Mouse (Mus musculus) ZHBTc4 (cell line): Measurements from ENCODE around the gene Natd1.
A peak's percentile ranks its signal among the peaks of the same experiment; 100 is the strongest.

Experiments
- DNase-seq: peaks from one replicate; pipeline ENCODE4 v3.0.0-alpha.2; 2011; ENCODE audit warnings: low read depth, low spot score

Gene Natd1

GRCm38 (mm10) chr11:60914491-60914890 lies at the start of gene Natd1:
Natd1 (minus strand) TSS chr11:60914750.
- DNase-seq: no peak

DNA sequence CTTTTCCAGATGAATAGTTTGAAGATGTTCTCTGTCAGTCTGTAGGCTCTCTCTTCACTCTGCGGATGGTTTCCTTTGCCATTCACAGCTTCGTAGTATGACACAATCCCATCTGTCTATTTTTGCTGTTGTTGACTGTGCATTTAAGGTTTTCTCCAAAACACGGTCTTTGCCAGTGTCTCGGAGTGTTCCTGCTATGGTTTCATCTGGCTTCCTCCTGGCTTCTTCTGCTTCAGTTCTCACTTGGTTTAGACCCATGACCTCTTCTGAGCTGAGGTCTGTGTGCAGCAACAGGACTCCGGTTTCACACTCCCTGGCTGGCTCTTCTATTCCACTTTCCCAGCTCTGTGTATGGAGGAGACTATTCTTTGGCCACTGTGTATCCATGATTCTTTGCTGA lies 48.2 kb upstream of the Natd1 start:
- DNase-seq: no peak

DNA sequence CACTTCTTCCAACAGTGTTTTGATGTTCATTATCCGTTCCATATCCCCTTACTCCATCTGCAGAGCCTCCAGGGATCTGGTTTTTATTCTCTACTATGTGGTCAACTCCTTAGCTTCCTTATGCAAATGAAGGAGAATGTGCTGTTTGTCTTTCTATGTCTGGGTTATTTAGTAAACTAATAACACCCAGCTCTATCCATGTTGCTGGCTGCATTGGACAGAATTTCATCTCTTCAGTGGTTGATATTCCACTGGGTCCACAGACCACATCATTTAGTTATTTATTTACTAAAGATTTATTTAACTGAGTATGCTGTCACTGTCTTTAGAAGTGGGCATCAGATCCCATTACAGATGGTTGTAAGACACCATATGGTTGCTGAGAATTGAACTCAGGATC lies 46.6 kb upstream of the Natd1 start:
- DNase-seq: no peak

DNA sequence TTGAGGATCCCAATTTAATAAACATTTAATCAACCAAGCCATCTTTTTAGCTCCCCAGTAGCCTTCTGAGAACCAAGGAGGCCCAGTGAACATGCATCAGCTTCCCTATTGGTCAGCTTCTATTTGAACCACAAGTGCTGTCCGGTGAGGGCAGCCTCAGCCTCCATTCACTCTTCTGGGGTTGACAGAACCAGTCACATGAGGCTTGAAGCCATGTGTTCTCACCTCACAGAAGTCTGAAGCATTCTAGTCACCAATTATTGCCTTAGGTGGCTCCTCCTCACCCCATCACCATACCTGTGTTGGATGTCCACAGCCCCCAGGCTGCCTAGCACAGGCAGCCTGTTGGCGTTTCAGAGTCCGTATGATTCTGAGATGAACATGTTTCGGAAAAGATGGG lies 44.4 kb upstream of the Natd1 start:
- DNase-seq: no peak

DNA sequence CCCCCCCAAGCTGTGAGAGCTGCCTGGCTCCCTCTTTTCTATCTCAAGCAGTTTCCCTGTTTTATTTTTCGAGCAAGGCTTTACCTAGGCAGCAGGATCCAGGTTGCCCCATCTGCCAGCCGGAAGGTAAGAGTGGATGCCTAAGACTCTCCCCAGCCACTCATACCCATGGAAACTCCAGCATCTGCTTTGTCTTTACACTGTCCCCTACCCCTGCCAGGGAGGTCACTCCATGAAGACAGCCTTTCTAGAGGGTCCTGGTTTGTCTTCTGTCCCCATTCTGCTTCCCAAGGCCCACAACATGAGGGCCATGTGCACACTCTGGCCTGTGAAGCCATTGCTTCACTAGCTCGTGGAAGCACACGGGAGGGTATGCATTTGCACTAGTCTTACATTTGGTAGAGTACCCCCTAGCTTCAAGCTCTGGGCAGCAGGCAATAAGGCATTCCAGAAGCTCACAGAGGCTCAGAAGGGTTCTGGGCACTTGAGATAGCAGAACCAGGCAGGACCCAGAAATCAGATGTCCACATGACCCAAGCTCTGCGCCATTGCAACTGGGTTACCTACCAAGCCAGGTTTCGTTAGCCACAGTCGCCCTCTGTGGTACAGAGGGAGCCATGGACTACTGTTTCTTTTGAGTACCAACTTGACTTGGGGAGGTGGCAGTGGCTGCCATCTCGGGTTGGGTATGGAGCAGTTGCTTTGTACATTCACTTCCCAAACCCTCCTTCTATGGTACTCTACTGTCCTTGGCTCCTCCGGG lies 41.3 kb upstream of the Natd1 start:
- no peak for DNase-seq

DNA sequence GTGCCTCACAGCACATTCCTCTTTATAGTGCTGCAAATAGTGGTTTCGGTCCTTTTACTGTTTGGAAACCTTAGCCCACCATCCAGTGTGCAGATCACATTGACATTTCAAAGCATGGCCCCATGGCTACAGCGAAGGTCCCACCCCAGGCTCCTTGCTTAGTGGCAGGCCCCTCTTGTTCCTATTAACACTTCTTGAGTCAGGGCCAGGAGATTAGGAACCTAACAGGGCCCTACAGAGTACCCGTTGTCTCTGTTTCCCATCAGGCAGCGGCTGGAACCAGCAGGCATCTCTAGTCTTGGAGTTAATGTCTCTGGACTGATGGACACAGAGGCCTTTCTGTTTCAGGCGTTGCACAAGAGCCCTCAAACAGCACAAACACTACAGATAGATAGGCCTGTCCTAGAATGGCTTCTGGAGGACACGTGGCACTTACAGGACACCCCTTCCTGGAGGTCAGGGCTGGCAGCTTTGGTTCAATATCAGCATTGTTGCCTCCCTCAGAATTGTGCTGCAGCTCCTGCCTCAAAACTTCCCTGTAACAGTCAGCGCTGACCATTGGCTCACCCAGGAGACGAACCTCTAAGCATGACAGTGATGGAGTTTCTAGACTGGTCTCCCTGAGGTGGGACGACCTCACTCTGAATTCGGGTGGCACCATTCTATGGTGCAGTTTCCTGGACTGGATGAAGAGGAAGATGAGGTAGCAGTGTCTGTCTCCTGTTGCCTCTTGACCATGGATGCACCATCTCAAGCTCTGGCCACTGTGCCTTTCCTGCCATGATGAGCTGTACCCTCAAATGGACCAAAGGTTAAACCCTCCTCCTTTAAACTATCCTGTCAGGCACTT lies 39.9 kb upstream of the Natd1 start:
- DNase-seq: no peak

- DNase-seq: peak; percentile 97
Observed at GRCm38 (mm10) chr11:60953803-60954202, 39.3 kb upstream of the Natd1 start.

GRCm38 (mm10) chr11:60952986-60953385 lies 38.4 kb upstream of the Natd1 start:
- DNase-seq: no peak

GRCm38 (mm10) chr11:60952362-60952761 lies 37.8 kb upstream of the Natd1 start:
- DNase-seq: no peak

DNA sequence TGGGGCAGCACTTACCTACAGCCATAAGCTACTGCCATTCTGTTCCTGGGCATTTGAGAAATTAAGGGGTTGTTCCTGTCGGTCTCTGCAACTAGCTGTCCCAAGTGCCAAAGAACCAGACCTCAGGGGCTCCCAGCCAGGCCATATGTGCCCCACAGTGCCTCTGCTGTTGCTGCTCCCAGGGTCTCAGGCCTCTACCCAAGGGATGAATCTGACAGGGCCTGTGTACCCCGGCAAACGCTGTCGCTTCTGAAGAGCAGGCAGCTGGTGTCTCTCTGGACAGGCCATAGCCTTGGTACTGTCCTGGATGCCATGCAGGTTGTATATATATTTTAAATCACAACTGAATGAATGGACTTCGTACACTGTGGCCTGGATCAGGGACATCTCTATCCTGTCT lies 37.3 kb upstream of the Natd1 start:
- DNase-seq: no peak

- DNase-seq: no peak
Observed at GRCm38 (mm10) chr11:60945003-60945402, 30.5 kb upstream of the Natd1 start.

GRCm38 (mm10) chr11:60942263-60943015 lies 27.9 kb upstream of the Natd1 start:
- DNase-seq: no peak

- DNase-seq: peak; percentile 87
Observed at GRCm38 (mm10) chr11:60941370-60941769, 26.8 kb upstream of the Natd1 start.

GRCm38 (mm10) chr11:60940501-60940900 lies 26.0 kb upstream of the Natd1 start:
- no peak for DNase-seq

- DNase-seq: no peak
Observed at GRCm38 (mm10) chr11:60939487-60939886, 24.9 kb upstream of the Natd1 start.

GRCm38 (mm10) chr11:60937611-60938010 lies 23.1 kb upstream of the Natd1 start:
- DNase-seq: no peak

DNA sequence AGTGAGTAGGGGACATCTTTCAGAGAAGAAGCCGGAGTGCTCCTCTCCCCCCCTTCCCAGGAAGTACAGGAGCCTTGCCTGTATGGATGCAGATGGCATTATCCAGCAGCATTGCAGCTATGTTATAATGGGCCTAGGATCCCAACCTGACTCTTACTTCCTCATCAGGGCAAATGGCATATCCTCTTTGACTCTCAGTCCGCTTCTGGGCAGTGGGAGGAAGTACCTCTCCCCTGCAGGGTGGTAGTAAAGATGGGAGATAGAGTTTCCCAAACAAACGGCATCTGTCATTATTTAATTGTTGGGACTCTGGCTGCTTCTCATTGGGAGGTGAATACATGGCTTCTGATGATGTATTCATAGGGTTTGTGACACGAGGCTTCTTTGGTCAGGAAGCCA lies 21.4 kb upstream of the Natd1 start:
- no peak for DNase-seq

GRCm38 (mm10) chr11:60935326-60935974 lies 20.9 kb upstream of the Natd1 start:
- DNase-seq: no peak

DNA sequence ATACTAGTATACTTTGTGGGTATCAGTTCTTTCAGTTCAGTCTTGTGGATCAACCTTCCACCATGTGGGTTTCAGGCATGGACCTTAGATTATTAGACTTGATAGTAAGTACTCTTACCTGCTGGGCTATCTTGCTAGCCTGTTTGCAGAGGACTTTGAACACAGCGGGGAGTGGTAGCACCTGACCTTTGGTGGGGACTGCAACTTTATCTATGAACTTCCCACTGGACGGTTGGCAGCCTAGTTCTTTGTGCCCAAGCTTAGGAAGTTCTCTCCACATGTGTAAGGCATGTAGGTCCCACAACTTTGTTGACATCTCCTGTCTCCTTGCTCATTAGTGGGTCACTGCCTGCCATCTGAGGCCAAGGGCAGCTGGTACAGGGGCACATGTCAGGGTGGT lies 20.2 kb upstream of the Natd1 start:
- no peak for DNase-seq

DNA sequence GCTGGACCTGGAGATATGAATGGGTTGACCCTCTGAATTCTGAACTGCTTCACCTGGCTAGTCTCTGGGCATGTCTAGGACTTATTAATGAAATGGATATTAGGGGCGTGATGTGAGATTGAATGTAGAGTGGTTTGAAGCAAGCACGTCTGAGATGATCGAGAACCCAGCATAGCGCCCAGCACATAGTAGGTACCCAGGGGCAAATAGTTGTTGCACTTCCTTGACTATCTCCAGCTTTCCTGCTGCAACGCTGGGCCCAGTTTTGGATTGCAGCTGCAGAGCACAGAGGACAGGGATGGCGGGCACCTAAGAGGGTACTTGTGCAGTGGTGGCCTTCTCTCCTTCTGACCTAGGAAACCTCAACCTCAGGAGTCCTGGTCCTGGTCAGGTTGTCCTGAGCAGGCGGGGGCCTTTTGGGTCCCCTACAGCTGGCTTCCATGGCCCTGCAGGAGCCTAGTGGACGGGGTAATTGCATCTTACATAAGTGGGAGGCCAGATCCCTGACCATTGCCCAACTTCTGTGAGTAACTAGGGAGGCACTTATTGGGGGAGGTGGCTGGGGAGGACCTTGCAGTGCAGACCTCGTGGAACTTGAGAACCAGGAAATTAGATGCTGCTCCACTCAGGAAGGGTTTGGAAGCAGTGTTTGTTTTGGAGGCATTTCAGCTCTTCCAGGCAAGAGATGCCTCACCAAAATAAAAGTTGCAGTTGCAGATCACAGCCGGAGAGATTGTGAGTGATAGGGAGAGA lies 18.8 kb upstream of the Natd1 start:
- DNase-seq: no peak

DNA sequence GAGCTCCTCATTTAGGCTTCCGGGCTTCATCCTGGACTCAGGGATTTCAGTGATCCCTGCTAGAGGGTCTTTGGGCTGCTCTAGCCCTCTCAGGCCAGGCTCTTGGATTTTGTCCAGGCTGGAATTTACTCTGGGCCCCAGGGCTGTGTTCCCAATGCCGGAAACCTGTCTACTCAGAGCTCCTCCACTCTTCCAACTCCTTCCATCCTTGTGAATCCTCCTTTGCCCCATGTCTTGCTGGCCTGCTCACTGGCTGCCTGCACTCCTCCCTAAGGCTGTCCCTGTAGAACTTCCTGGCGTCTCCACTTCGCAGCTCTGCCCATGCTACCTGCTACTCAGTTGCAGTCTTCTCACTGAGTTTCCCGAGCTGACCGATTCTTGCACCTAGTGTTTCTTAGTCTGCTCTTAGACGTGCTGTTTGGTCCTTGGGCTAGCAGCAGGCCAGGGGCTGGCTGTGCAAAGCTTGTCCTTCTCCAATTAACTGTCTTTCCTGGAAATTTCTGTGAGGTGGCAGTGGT lies 18.0 kb upstream of the Natd1 start:
- no peak for DNase-seq
